Mouse (Mus musculus): ENCODE data around the gene Frrs1.

GRCm38 (mm10) chr3:116905898-116906297 lies 46.6 kb downstream of the Frrs1 start:
- TF ChIP-seq CTCF (conservative IDR thresholded peaks at IDR 0.05; ENCODE audit: low read length): no peak
- TF ChIP-seq POU5F1 (IDR thresholded peaks at IDR 0.05; ENCODE audit: borderline replicate concordance, low read length): no peak

All from E14TG2a.4 (cell line).